Mouse (Mus musculus) heart, postnatal 0 days (tissue): ENCODE measurements at regions not wholly inside any gene's neighbourhood (a gene's known extent, or its start where the extent isn't known, plus 50 kb on each side); places are given as distances from the start of the nearest gene placed in this dataset.

Experiments used
- ATAC-seq: fragments of 200-750 bp; cut with Nextera tagmentation; 2 replicates; pipeline ENCODE4 v1.8.0; 2017; ENCODE audit warnings: low read depth, moderate number of reproducible peaks, moderate library complexity; ENCODE audit not compliant: insufficient read depth
- DNase-seq: peaks from one replicate; pipeline ENCODE4 v3.0.0-alpha.2; 2016; ENCODE audit warnings: low spot score
- H3K27ac ChIP-seq: fragments of 300-500 bp; sonication (generic); 2 replicates; pipeline ENCODE4 v1.5.1; 2014; ENCODE audit warnings: low read depth, mild to moderate bottlenecking
- H3K27me3 ChIP-seq: fragments of 300-500 bp; sonication (generic); 2 replicates; pipeline ENCODE4 v1.6.1; 2014; ENCODE audit warnings: low read length, mixed read lengths; ENCODE audit not compliant: control insufficient read depth, insufficient read depth
- H3K36me3 ChIP-seq: fragments of 300-500 bp; sonication (generic); replicated peaks from 2 replicates; pipeline ENCODE4 v1.6.1; 2014; ENCODE audit warnings: low read length, mixed read lengths; ENCODE audit not compliant: control insufficient read depth, insufficient read depth
- H3K4me1 ChIP-seq: fragments of 300-500 bp; sonication (generic); 2 replicates; pipeline ENCODE4 v1.6.1; 2014; ENCODE audit warnings: antibody characterized with exemption; ENCODE audit not compliant: control insufficient read depth, insufficient read depth
- H3K4me2 ChIP-seq: fragments of 300-500 bp; sonication (generic); 2 replicates; pipeline ENCODE4 v1.6.1; 2014; ENCODE audit warnings: low read depth, mild to moderate bottlenecking, low read length, moderate library complexity
- H3K4me3 ChIP-seq: fragments of 300-500 bp; sonication (generic); 2 replicates; pipeline ENCODE4 v1.5.1; 2014; ENCODE audit warnings: low read depth, low read length
- H3K9ac ChIP-seq: fragments of 300-500 bp; sonication (generic); replicated peaks from 2 replicates; pipeline ENCODE4 v1.6.1; 2014; ENCODE audit warnings: low read depth, low read length, mixed read lengths
- H3K9me3 ChIP-seq: fragments of 300-500 bp; sonication (generic); replicated peaks from 2 replicates; pipeline ENCODE4 v1.6.1; 2016; ENCODE audit warnings: low read length; ENCODE audit not compliant: control insufficient read depth
- CTCF ChIP-seq: IDR thresholded peaks from 2 replicates; pipeline ENCODE4 v1.5.1; 2016; ENCODE audit warnings: antibody characterized with exemption, control low read depth, low read depth
- EP300 ChIP-seq: IDR thresholded peaks from 2 replicates; pipeline ENCODE4 v1.6.1; 2016; ENCODE audit warnings: antibody characterized with exemption, low read depth
- WGBS: fragments of 180-500 bp; shearing (Covaris S2); extraction: QIAGEN DNeasy Blood & Tissue Kit; methylation state at CpG from one replicate; pipeline ENCODE4 v1.1.7; 2014; 5-methylcytosine and 5-hydroxymethylcytosine counted together

DNA sequence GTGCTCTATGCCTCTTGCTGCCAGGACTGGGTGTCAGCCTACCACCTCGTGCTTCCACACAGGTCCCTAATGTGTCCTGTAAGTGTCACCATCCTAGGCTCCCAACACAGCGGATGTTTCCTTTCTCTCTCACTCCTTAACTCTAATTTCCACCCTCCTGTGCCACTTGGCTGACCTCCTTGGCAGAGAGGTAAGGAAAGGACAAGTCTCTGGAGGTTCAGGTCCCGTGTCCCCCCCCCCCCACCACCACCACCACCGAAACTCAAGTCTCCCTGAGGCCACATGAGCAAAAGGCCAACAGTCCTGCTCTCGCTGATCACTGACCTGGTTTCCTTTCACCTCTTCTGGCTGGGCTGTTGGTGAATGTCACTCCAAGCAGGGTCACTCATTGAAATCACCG is 189.0 kb downstream of the Zfp36l1 start:
- H3K27me3 ChIP-seq = no peaks in the 10 kb centered on the region
- H3K27ac ChIP-seq = no peak overlapping the region
- 76% methylated on average over 6 of the region's 6 CpGs for WGBS
- no peak for ATAC-seq
- no peak overlapping the region for H3K9ac ChIP-seq
- H3K36me3 ChIP-seq = no peaks in the 10 kb centered on the region
- no peak overlapping the region for H3K4me2 ChIP-seq
- TF ChIP-seq CTCF (no peak), EP300 (no peak)
- DNase-seq = no peak
- peaks cover 34% of the 10 kb centered on the region for H3K4me1 ChIP-seq
- H3K9me3 ChIP-seq = no peaks in the 10 kb centered on the region
- H3K4me3 ChIP-seq = no peak overlapping the region

DNA sequence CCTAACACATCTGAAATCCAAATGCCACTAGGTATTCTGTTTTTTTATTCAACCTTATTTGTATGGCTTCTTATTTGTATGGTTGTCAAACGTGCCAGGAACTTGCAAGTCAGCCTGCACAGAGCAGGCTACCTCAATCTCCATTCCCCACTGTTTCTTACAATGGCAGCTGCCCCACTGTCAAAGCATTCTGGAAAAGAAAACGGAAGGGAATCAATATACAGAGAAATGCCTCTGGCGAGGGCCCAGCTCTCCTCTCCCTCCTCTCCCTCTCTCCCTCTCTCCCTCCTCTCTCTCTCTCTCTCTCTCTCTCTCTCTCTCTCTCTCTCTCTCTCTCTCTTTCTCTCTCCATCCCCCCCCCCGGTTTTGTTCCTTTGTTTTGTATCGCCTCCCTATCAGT is 191.0 kb downstream of the Zfp36l1 start:
- no peak for DNase-seq
- ATAC-seq = no peak
- Histone ChIP-seq H3K36me3 (no peaks in the 10 kb centered on the region), H3K9ac (no peak overlapping the region), H3K27ac (no peak overlapping the region), H3K27me3 (no peaks in the 10 kb centered on the region), H3K4me1 (peaks cover 25% of the 10 kb centered on the region), H3K4me3 (no peak overlapping the region), H3K9me3 (no peaks in the 10 kb centered on the region), H3K4me2 (no peak overlapping the region)
- TF ChIP-seq EP300 = no peak
- TF ChIP-seq CTCF = no peak
- WGBS = 48% methylated on average over 5 of the region's 5 CpGs

DNA sequence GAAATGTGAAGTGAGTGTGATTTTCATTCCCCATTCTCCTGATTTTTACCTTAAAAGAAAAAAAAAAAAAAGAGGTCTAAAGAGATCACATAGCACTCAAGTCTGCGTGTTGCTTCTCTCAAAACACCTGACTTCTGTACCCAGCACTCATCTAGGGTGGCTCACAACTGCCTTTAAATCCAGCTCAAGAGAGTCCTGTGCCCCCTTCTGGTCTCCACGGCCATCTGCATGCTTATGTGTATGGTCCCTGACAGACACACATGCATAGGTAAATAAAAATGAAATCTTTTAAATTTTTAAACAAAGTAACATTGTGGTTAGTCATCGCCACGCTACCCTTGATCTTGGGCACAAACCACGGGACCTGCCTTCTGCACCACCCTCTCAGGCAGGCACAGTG is 193.8 kb downstream of the Zfp36l1 start:
- H3K4me1 ChIP-seq = peaks cover 4% of the 10 kb centered on the region; the same call in 1 of the 2 replicates
- H3K4me3 ChIP-seq = no peak overlapping the region
- no peaks in the 10 kb centered on the region for H3K27me3 ChIP-seq
- no peaks in the 10 kb centered on the region for H3K36me3 ChIP-seq
- ATAC-seq (no peak), DNase-seq (no peak)
- TF ChIP-seq EP300 (no peak), CTCF (peak; percentile 10; the same call in 1 of the 2 replicates)
- no peak overlapping the region for H3K27ac ChIP-seq
- no peak overlapping the region for H3K4me2 ChIP-seq
- 91% methylated on average over 5 of the region's 5 CpGs for WGBS
- H3K9ac ChIP-seq = no peak overlapping the region
- H3K9me3 ChIP-seq = no peaks in the 10 kb centered on the region

DNA sequence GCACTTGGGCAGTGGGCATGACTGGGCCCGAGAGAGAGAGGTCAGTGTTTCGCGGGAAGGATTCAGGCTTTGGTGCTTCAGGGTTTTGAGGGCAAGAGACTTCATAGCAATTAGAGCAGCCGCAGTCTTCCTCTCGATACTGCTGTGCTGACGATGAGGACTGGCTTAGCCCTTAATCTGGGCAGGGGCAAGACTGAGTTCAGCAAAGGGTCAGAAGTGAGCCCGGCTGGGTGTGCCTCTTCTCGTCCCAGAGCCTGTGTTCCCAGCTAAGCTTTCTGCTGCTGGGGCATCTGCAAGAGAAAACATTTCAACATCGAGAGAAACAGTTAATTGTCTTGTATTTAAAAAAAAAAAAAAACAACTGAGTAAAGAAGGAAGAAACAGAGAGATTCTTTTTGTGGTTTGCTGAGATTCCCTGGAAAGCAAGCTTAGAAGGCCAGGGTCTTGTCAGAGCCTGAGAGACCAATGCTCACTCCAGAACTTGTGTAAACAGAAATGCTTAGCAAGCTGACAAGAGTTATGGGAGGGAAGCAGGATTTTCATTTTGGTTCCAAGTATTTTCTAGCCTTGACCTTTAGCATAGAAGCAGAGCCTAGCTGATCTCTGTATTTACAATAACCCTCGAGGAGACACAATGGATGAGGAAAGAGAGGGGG is 195.1 kb downstream of the Zfp36l1 start:
- Histone ChIP-seq H3K4me1 (peaks cover 4% of the 10 kb centered on the region; the same call in 1 of the 2 replicates), H3K4me3 (no peak overlapping the region), H3K9ac (no peak overlapping the region), H3K36me3 (no peaks in the 10 kb centered on the region), H3K4me2 (no peak overlapping the region), H3K9me3 (no peaks in the 10 kb centered on the region), H3K27ac (no peak overlapping the region; the same call in 1 of the 2 replicates), H3K27me3 (no peaks in the 10 kb centered on the region)
- no peak for DNase-seq
- TF ChIP-seq EP300 = no peak
- TF ChIP-seq CTCF = no peak
- WGBS = 43% methylated on average over 10 of the region's 10 CpGs
- no peak for ATAC-seq

DNA sequence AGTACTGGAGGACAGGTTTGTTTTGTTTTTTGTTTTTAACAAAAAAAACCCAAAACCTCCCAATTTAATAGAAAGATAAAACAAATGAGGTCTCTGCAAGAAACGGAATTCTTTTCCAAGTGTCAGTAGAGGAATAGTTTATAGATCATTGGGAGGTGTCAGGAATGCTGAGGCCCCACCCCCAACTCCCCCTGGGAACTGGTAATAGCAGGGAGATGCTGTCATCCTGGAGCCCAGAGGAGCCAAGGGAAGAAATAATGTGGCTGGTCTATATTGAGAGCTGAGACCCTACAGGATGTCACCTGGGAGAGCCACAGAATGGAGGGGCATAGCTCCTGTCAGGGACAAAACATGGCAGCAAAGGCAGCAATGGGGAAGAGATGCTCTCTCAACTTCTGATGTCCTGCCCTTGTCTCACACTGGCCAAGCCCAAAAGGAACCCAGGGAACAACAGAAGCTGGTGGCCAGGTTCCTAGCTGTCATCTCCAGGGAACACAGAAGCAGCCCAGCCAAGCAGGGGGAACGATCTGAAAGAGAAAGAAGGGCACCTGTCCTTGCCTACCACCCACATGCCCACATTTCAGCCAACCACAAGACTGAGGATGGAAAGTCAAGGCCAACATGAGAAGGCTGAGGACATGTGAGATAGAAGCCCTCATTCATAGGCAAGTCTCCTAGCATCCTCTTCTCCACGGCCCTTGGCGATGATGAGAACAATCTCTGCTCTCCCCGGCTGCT is 195.7 kb downstream of the Zfp36l1 start:
- Histone ChIP-seq H3K4me1 (peaks cover 4% of the 10 kb centered on the region; the same call in 1 of the 2 replicates), H3K4me3 (no peak overlapping the region), H3K9ac (no peak overlapping the region), H3K4me2 (no peak overlapping the region), H3K27ac (no peak overlapping the region; the same call in 1 of the 2 replicates), H3K27me3 (no peaks in the 10 kb centered on the region), H3K9me3 (no peaks in the 10 kb centered on the region), H3K36me3 (no peaks in the 10 kb centered on the region)
- WGBS = 73% methylated on average over 5 of the region's 5 CpGs
- ATAC-seq (no peak), DNase-seq (no peak)
- TF ChIP-seq EP300 = no peak
- TF ChIP-seq CTCF = no peak
